Mouse (Mus musculus): ENCODE data around the gene Mtus2. TPM values are rescaled to one million over a fixed set of nuclear protein-coding genes. Genes with fewer than 3 reads are reported as not detected.

Gene Mtus2
- polyA plus RNA-seq, 1 experiment, result 0.05 TPM

- no peak overlapping the region for H3K4me3 ChIP-seq
- no peak for TF ChIP-seq POLR2A (IDR thresholded peaks at IDR 0.05; ENCODE audit: insufficient read length, low read depth)
- TF ChIP-seq USF1 (IDR thresholded peaks at IDR 0.05; ENCODE audit: low read depth), result no peak
- TF ChIP-seq POLR2AphosphoS2 (IDR thresholded peaks at IDR 0.05; ENCODE audit: insufficient read length, low read depth), result no peak
- TF ChIP-seq TCF3 (IDR thresholded peaks at IDR 0.05; ENCODE audit: insufficient read length, low read depth), result no peak
- TF ChIP-seq MYOD1 (IDR thresholded peaks at IDR 0.05; ENCODE audit: control insufficient read depth in 1 of 3, insufficient read length in 2 of 3, low read depth in 2 of 3), result no peak
Measured at GRCm38 (mm10) chr5:148084766-148085165, 127.6 kb downstream of the Mtus2 start.

GRCm38 (mm10) chr5:148087796-148088195, 130.7 kb downstream of the Mtus2 start:
- no peaks in the 10 kb centered on the region for H3K36me3 ChIP-seq (ENCODE audit: control insufficient read depth, insufficient read depth)
- no peak overlapping the region for H3K4me3 ChIP-seq
- TF ChIP-seq CEBPB (IDR thresholded peaks at IDR 0.05; ENCODE audit: insufficient read depth, poor library complexity, severe bottlenecking) (no peak), REST (IDR thresholded peaks at IDR 0.05; ENCODE audit: insufficient read depth, insufficient read length) (no peak), TCF3 (IDR thresholded peaks at IDR 0.05; ENCODE audit: insufficient read length, low read depth) (no peak), USF1 (IDR thresholded peaks at IDR 0.05; ENCODE audit: low read depth) (no peak), E2F4 (IDR thresholded peaks at IDR 0.05; ENCODE audit: insufficient read depth) (no peak), POLR2A (IDR thresholded peaks at IDR 0.05; ENCODE audit: insufficient read length, low read depth) (no peak)
- no peaks in the 10 kb centered on the region for H3K27me3 ChIP-seq (ENCODE audit: control insufficient read depth, insufficient read depth, insufficient read length)
- no peak overlapping the region for H3ac ChIP-seq (ENCODE audit: control insufficient read depth, insufficient read length)
- no peaks in the 10 kb centered on the region for H3K79me2 ChIP-seq (ENCODE audit: control insufficient read depth, insufficient read depth)
- H3K4me2 ChIP-seq (ENCODE audit: low read depth), result no peak overlapping the region

More at GRCm38 (mm10) chr5:148084766-148085165, 127.6 kb downstream of the Mtus2 start:
- Histone ChIP-seq H3ac (ENCODE audit: control insufficient read depth, insufficient read length) (no peak overlapping the region), H3K79me2 (ENCODE audit: control insufficient read depth, insufficient read depth) (no peaks in the 10 kb centered on the region), H3K27me3 (ENCODE audit: control insufficient read depth, insufficient read depth, insufficient read length) (no peaks in the 10 kb centered on the region), H3K36me3 (ENCODE audit: control insufficient read depth, insufficient read depth) (no peaks in the 10 kb centered on the region), H3K4me2 (ENCODE audit: low read depth) (no peak overlapping the region)

GRCm38 (mm10) chr5:148090191-148090821, 133.2 kb downstream of the Mtus2 start:
- H3K36me3 ChIP-seq (ENCODE audit: control insufficient read depth, insufficient read depth), result no peaks in the 10 kb centered on the region
- H3K4me2 ChIP-seq (ENCODE audit: low read depth), result no peak overlapping the region
- TF ChIP-seq POLR2AphosphoS2 (IDR thresholded peaks at IDR 0.05; ENCODE audit: insufficient read length, low read depth) (no peak), MYOD1 (IDR thresholded peaks at IDR 0.05; ENCODE audit: control insufficient read depth in 1 of 3, insufficient read length in 2 of 3, low read depth in 2 of 3) (no peak)

GRCm38 (mm10) chr5:148094640-148095039, 137.5 kb downstream of the Mtus2 start:
- no peak for TF ChIP-seq E2F4 (IDR thresholded peaks at IDR 0.05; ENCODE audit: insufficient read depth)
- Histone ChIP-seq H3K79me2 (ENCODE audit: control insufficient read depth, insufficient read depth) (no peaks in the 10 kb centered on the region), H3K36me3 (ENCODE audit: control insufficient read depth, insufficient read depth) (no peaks in the 10 kb centered on the region), H3K4me3 (no peak overlapping the region), H3ac (ENCODE audit: control insufficient read depth, insufficient read length) (no peak overlapping the region), H3K4me2 (ENCODE audit: low read depth) (no peak overlapping the region), H3K27me3 (ENCODE audit: control insufficient read depth, insufficient read depth, insufficient read length) (no peaks in the 10 kb centered on the region)

More at GRCm38 (mm10) chr5:148090191-148090821, 133.2 kb downstream of the Mtus2 start:
- Histone ChIP-seq H3K27me3 (ENCODE audit: control insufficient read depth, insufficient read depth, insufficient read length) (no peaks in the 10 kb centered on the region), H3K4me3 (no peak overlapping the region), H3K79me2 (ENCODE audit: control insufficient read depth, insufficient read depth) (no peaks in the 10 kb centered on the region), H3ac (ENCODE audit: control insufficient read depth, insufficient read length) (no peak overlapping the region)

- no peak overlapping the region for H3ac ChIP-seq (ENCODE audit: control insufficient read depth, insufficient read length)
- no peak overlapping the region for H3K4me2 ChIP-seq (ENCODE audit: low read depth)
- H3K36me3 ChIP-seq (ENCODE audit: control insufficient read depth, insufficient read depth), result no peaks in the 10 kb centered on the region
- H3K27me3 ChIP-seq (ENCODE audit: control insufficient read depth, insufficient read depth, insufficient read length), result no peaks in the 10 kb centered on the region
- no peaks in the 10 kb centered on the region for H3K79me2 ChIP-seq (ENCODE audit: control insufficient read depth, insufficient read depth)
- TF ChIP-seq MAX (IDR thresholded peaks at IDR 0.05; ENCODE audit: low read depth), result no peak
- no peak for TF ChIP-seq POLR2A (IDR thresholded peaks at IDR 0.05; ENCODE audit: insufficient read length, low read depth)
- no peak for TF ChIP-seq E2F4 (IDR thresholded peaks at IDR 0.05; ENCODE audit: insufficient read depth)
- TF ChIP-seq MYOG (IDR thresholded peaks at IDR 0.05; ENCODE audit: control insufficient read depth in 1 of 3, insufficient read depth in 1 of 3, insufficient read length in 2 of 3, low read depth in 2 of 3), result no peak
- H3K4me3 ChIP-seq, result no peak overlapping the region
Measured at GRCm38 (mm10) chr5:148099356-148099755, 142.2 kb downstream of the Mtus2 start.

- Histone ChIP-seq H3ac (ENCODE audit: control insufficient read depth, insufficient read length) (no peak overlapping the region), H3K79me2 (ENCODE audit: control insufficient read depth, insufficient read depth) (no peaks in the 10 kb centered on the region), H3K4me3 (no peak overlapping the region), H3K27me3 (ENCODE audit: control insufficient read depth, insufficient read depth, insufficient read length) (no peaks in the 10 kb centered on the region), H3K36me3 (ENCODE audit: control insufficient read depth, insufficient read depth) (no peaks in the 10 kb centered on the region), H3K4me2 (ENCODE audit: low read depth) (no peak overlapping the region)
- TF ChIP-seq TCF3 (IDR thresholded peaks at IDR 0.05; ENCODE audit: insufficient read length, low read depth) (no peak), TCF12 (IDR thresholded peaks at IDR 0.05; ENCODE audit: insufficient read depth, poor library complexity, severe bottlenecking) (no peak)
Measured at GRCm38 (mm10) chr5:148107324-148107723, 150.2 kb downstream of the Mtus2 start.

Data from myocyte (in vitro differentiated cells).